Mouse (Mus musculus) adrenal gland, postnatal 10 days (tissue): ENCODE results near the gene Wfdc15a. TPM values are rescaled to one million over a fixed set of nuclear protein-coding genes. Genes with fewer than 3 reads are reported as not detected.

ENCODE experiments used
- DNase-seq: peaks from one replicate; pipeline ENCODE4 v3.0.0; 2021; ENCODE audit warnings: mixed read lengths
- total RNA-seq, 2 experiments: library from RNA; stranded (reverse); gene quantifications; 2 replicates each; pipeline ENCODE4 v1.2.3; 2021

Gene Wfdc15a
- total RNA-seq, 2 experiments from 2014 or later = not detected

DNA sequence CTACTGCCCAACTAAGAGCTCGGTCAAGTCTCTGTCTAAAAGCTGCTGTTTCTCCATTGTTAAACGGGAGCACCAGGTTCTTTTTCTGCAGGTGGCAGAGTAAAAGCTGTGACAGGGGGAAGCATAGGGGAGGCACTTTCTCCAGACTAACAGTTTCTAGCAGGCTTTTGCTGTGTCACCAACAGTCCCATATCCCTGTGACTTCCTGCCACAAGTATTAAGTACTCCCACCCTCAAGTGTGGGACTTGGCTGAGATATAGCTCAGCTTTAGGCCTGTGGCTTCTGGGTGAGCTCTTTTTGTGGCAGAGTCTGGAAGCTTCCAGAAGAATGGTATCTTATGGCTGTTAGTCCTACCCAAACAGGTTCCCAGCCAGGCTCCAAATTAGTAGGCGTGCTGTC lies 24.1 kb downstream of the Wfdc15a start:
- no peak for DNase-seq

DNA sequence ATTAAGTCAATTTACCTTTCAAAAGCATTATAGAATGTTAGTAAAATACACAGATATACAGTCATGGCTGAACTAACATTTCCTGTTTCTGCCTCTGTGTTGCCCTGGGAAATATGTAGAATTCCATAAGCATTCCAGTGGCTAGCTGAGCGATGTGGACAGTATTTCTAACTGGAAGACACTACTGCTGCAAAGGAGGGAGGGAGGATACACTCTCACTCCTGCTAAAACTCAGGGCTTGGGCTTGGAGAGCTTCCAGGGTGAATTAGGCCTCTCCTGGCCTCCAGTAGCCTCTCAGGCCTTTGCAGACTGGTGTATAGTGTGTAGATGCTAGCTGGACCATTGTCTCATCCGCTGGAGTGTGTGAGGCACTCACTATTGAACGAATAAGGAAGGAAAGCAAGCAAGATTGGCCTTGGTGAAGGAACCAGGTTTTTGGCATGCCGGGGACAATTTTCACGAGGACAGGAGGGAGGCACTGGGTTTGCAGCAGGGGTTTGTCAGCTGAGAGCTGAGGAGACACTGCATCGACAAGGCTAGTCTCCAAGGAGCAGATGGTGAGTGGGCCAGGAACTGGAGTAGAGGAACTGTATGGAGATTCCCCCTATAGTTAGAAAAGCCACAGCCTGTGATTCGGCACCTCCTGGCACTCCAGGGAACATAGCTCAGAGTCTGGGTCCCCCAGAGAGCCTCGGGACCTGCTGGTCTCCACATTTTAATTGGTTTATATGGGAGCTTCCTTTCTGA lies 25.1 kb downstream of the Wfdc15a start:
- DNase-seq = no peak

DNA sequence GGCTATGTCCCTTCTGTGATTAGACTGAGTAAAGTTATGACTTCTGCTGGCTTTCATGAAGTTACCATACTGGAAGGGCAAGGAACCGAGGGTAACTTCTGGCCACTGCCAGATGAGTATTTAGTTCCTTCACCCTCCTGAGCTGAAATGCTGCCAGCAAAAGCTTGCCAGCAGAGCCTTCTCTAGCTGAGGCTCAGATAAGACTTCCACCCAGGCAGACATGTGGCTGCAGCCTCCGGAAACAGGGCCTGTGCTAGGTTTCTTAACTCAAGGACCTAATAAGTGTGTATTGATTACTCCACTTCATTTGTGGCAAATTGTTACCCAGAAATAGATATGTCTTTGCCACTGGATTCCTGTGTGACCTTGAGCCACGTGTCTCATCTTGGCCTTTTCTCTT lies 26.5 kb downstream of the Wfdc15a start:
- DNase-seq = no peak

DNA sequence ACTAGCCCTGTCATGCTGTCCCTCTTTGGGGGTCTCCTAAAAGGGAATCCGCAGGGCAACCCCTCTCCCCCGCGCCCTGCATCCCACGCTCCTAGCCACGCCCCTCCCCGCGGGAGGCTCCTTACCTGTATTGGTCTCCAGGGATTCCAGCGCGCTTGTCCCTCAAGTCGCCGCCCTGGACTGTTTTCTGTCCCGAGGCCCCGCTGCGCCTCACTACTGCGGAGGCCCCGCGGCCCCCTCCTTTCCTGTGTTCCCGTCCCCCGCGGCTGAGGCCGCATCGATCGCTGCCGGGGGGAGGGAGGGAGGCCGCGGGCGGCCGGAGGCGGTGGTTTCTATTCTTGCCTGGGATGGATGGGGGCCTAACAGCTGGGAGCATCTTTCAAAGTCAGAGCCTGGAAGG lies 29.0 kb downstream of the Wfdc15a start, which contains the start of gene Kcns1:
Gene Kcns1, minus strand, starts transcription at position 212 of the 400 bp plus-strand sequence.
- DNase-seq = no peak

DNA sequence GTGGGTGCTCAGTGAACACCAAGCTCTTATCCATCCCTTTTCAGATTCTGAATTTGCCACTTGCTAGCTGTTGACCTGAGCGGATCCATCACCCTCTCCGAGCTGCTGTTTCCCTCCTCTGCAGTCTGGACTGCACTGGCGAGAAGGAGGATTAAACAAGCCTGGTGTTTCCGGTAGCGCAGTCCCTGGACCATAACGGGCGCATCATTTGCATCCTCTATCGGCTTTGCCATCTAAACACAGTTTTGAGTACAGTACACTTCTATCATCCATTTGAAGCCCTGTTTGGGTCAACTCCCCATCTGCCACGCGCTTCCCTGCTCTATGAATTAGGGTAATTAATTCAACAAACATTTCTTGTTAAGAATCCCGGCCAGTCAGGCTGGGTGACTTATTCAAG lies 29.6 kb downstream of the Wfdc15a start:
- no peak for DNase-seq

DNA sequence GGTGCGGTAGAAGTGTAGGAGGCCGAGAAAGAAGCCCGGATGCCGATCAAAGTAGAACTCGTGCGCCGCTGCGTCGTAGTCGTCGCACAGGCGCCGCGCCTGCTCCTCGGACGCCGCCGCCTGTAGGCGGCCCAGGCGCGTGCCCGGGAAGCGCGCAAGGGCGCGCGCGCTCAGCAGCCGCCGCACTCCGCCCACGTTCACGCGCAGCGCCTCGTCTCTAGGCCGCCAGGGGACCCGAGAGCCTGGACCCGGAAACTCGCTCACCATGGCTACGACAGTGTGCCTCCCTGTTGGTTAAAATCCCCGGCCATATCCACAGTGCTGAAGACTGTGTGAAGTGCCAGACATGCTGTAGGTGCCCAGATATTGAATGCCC lies 31.4 kb downstream of the Wfdc15a start:
- no peak for DNase-seq

DNA sequence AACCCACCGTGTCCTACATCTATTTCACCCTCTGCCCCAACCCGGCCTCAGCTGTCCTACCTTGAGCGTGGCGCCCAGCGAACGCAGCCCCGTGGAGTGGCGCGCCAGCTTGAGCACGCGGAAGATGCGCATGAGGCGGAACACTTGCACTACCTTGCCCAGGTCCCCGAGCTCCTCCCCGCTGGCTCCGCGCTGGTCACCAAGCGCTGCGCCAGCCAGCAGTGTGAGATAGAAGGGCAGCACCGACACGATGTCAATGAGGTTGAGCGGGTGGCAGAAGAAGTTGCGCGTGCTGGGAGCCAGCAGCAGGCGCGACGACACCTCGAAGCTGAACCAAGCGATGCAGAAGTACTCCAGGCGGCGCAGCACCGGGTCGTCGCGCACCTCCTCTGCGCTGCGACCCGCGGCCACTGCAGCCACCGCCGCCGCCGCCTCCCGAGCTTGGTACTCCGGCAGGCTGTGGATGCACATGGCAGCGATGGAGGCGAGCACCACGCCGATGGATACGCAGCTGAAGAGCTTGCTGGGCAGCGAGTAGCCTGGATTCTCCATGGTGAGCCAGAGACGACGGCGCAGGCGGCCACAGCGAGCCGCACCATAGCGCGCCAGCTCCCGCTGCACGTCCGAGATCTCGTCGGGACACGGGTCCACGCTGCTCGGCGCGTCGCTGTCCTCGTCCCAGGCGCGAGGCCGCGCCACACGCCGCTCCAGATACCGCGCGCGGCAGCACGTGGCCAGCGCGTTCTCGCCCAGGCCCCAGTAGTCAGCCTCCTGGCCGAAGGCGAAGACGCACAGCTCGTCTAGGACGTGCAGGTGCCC lies 32.0 kb downstream of the Wfdc15a start:
- DNase-seq = no peak

DNA sequence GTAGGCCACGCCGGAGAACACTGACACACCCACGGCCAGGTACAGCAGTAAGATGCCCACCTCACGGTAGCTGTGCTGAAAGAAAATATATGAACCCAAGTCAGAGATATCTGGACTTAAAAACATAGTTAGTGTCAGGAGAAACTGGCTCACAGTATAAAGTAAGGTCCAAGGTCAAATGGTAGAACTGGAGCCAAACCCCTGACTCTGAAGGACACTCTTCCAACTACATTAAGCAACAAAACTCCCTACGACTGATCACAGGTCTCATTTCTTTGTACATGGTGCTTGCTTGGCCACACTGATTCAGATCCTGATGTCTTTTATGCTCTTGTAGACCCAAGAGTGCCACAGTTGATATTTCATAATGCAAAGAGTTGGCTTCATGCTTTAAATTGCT lies 35.0 kb downstream of the Wfdc15a start:
- peak; percentile 46 for DNase-seq

DNA sequence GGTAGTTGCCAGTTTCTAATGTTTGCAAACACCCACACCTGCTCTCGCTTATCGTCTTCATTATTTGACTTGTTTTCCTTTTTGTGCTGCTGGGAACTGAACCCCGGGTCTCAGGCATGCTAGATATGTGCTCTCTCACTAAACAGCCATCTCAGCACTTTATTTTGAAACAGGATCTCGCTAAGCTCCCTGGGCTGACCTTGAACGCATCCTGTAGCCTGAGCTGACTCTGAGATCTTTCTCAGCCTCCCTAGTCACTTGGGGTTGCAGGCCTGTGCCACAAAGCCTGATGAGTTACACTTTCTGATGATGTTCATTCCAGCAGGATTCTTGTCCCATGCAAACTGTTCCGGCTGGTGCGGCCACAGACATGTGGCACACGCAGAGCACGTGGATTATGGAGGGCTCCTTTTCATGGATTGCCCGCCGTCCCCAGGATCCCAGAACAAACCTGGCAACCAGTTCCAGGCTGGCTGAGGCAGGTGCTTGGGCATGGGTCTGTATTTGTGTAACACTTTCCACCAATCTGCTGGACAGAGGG lies 38.3 kb downstream of the Wfdc15a start:
- no peak for DNase-seq

DNA sequence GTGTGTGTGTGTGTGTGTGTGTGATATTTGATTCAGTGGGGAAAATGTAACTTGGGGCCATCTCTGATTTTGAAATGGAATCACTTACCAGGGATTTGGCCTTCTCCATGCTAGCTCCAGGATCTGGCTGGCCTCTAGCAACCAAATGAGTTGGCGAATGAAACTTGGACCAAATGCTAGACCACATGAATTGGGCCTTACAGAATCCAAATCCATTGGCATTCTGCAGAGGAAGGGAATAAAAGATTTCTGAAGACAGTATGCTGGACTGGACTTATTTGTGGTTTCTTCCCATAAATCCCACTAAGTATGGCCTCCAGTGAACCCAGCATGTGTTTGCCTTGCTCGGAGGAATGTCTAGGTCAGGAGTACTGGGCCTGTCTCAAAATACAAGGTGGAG lies 41.1 kb downstream of the Wfdc15a start:
- no peak for DNase-seq

DNA sequence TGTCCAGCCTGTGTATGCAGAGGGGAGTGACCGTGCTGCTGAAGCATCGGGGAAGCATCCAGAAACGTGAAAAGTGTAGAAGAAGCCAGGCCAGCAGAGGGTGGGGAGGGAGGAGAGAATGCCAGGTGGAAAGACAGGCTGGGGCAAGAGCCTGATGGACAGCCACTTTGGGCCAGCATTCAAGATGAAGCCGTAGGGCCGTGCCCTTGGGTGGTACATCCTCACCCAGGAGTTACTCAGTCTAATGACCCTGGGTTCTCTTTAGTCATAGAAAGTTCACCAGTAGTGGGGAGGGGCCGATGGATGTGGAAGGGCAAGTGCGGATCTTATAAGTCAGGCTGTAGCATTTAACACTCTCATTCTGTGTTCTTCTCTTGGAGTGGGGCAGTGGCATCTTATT lies 43.8 kb downstream of the Wfdc15a start:
- peak; percentile 29 for DNase-seq

DNA sequence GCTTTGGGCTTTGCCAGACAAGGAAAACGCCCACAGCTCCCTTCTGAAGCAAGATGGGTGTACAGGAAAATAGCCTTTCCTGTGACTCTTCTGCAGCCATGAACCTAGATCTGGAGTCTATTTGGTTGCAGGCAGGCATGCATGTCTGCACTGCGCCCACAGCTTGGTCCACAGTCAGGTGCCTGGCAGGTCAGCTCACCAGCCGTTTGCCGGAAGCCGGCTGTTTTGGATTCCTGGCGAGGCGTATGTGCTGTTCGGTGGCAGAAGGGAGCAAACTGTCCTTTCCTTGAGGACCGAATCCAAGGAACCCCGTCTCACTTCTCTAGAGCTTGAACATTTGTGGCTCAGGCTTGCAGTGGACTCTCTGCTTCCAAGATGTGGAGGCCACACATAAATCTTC lies 45.9 kb downstream of the Wfdc15a start:
- DNase-seq = no peak

DNA sequence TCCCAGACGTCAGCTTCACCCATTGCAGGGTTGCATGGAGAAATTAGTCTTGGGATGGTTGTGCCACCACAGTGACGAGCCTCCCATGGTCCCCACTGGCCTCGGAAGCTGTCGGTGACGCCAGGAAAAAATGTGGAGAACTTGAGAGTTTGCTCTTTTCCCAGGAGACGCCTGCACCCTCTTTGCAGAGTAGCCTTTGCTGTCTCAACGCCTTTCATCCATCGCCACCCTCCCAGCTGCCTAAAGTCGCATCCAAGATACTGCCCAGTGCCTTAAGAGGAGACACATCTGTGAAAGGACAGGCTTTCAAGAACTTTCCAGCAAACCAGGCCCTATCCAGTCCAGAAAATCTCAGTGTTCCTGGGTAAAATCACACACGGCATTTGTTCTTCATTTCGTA lies 47.6 kb downstream of the Wfdc15a start:
- DNase-seq = no peak

DNA sequence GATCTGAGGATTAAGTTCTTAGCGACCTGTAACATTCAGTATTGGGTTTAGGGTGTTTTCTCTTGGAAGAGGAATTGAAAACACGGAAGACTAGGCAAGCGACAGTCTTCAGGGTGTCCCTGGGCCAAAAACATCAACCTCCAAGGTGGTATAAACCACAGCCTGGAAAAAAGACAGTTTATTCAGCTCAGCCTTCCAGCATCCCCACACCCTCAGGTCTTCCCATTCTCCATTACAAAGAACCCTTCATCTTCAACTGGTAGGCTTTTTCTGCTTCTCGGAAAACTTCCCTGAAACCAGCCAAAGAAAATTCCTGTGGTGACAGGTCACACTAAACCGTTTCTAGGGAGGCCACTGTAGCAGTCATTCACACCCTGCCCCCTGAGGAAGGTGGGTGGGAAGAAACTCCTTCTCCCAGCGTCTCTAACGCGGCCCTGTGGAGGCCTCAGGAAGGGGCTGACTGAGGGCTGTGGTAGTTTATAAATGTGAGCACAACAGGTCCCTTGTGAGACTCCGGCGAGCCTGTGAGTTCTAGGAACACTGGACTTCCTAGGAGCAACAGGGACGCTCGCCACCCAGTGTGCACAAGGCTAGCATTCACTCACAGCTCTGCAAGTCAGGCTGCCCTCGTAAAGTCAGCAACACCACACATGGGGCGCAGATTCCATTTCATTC lies 49.7 kb downstream of the Wfdc15a start:
- DNase-seq = no peak

Other genes with a start within 250 kb of the Wfdc15a start
- 100 to 1,000 TPM; 248 to 255 TPM for gene Ywhab, start 205.2 kb downstream of the Wfdc15a start, total RNA-seq
- 1 to 10 TPM; 1.9 to 2.5 TPM for gene Pabpc1l, start 174.7 kb downstream of the Wfdc15a start, total RNA-seq
- gene Stk4, start 129.8 kb downstream of the Wfdc15a start, total RNA-seq = 10 to 100 TPM; 27.9 to 30.1 TPM
- gene Tomm34, start 129.0 kb downstream of the Wfdc15a start, total RNA-seq = 10 to 100 TPM; 24.6 to 29.5 TPM
- gene Kcns1, start 29.0 kb downstream of the Wfdc15a start, total RNA-seq = under 1 TPM; 0.09 to 0.15 TPM
- not detected for gene Wfdc5, start 17.4 kb downstream of the Wfdc15a start, total RNA-seq
- not detected for gene Wfdc12, start 9.5 kb downstream of the Wfdc15a start, total RNA-seq
- not detected for gene Wfdc15b, start 21.5 kb upstream of the Wfdc15a start, total RNA-seq
- gene Svs2, start 38.3 kb upstream of the Wfdc15a start, total RNA-seq = not detected
- gene Svs3b, start 56.5 kb upstream of the Wfdc15a start, total RNA-seq = not detected
- not detected for gene Svs4, start 78.3 kb upstream of the Wfdc15a start, total RNA-seq
- gene Svs3a, start 89.1 kb upstream of the Wfdc15a start, total RNA-seq = not detected
- not detected for gene Svs6, start 116.6 kb upstream of the Wfdc15a start, total RNA-seq
- under 1 TPM in 1 of 2 experiments, not detected in 1; 0.45 TPM for gene Svs5, start 132.6 kb upstream of the Wfdc15a start, total RNA-seq
- 10 to 100 TPM in 1 of 2 experiments, 1 to 10 TPM in 1; 9.1 to 13.2 TPM for gene Slpi, start 189.0 kb upstream of the Wfdc15a start, total RNA-seq
- under 1 TPM in 1 of 2 experiments, not detected in 1; 0.15 TPM for gene Rbpjl, start 203.0 kb upstream of the Wfdc15a start, total RNA-seq
- 1 to 10 TPM; 2.3 to 2.7 TPM for gene Matn4, start 205.0 kb upstream of the Wfdc15a start, total RNA-seq
- gene Sdc4, start 243.8 kb upstream of the Wfdc15a start, total RNA-seq = 100 to 1,000 TPM; 101 to 246 TPM